Mouse (Mus musculus) heart, embryonic 12.5 days (tissue): ENCODE measurements at regions not wholly inside any gene's neighbourhood (a gene's known extent, or its start where the extent isn't known, plus 50 kb on each side); places are given as distances from the start of the nearest gene placed in this dataset. TPM values are rescaled to one million over a fixed set of nuclear protein-coding genes. Genes with fewer than 3 reads are reported as not detected.

Experiments
- ATAC-seq: fragments of 200-750 bp; cut with Nextera tagmentation; 2 replicates; pipeline ENCODE4 v1.8.0; 2017; ENCODE audit warnings: moderate TSS enrichment, moderate library complexity; ENCODE audit not compliant: insufficient number of reproducible peaks, low FRiP score
- H3K27ac ChIP-seq: fragments of 300-500 bp; sonication (generic); 2 replicates; pipeline ENCODE4 v1.5.1; 2016; ENCODE audit warnings: mild to moderate bottlenecking, moderate library complexity; ENCODE audit not compliant: poor library complexity, severe bottlenecking
- H3K27me3 ChIP-seq: fragments of 300-500 bp; sonication (generic); replicated peaks from 2 replicates; pipeline ENCODE4 v1.6.1; 2016; ENCODE audit warnings: mild to moderate bottlenecking, moderate library complexity
- H3K36me3 ChIP-seq: fragments of 300-500 bp; sonication (generic); 2 replicates; pipeline ENCODE4 v1.6.1; 2016; ENCODE audit warnings: mild to moderate bottlenecking, moderate library complexity
- H3K4me1 ChIP-seq: fragments of 300-500 bp; sonication (generic); replicated peaks from 2 replicates; pipeline ENCODE4 v1.6.1; 2016; ENCODE audit warnings: mild to moderate bottlenecking
- H3K4me2 ChIP-seq: fragments of 300-500 bp; sonication (generic); 2 replicates; pipeline ENCODE4 v1.6.1; 2016; ENCODE audit warnings: mild to moderate bottlenecking, moderate library complexity
- H3K4me3 ChIP-seq: fragments of 300-500 bp; sonication (generic); 2 replicates; pipeline ENCODE4 v1.5.1; 2016; ENCODE audit warnings: mild to moderate bottlenecking
- H3K9ac ChIP-seq: fragments of 300-500 bp; sonication (generic); 2 replicates; pipeline ENCODE4 v1.6.1; 2016; ENCODE audit warnings: mild to moderate bottlenecking, moderate library complexity
- H3K9me3 ChIP-seq: fragments of 300-500 bp; sonication (generic); replicated peaks from 2 replicates; pipeline ENCODE4 v1.6.1; 2016; ENCODE audit warnings: mild to moderate bottlenecking, moderate library complexity
- WGBS: fragments of 180-500 bp; shearing (Covaris S2); methylation state at CpG from one replicate; pipeline ENCODE4 v1.1.7; 2016; 5-methylcytosine and 5-hydroxymethylcytosine counted together
- microRNA-seq: library from miRNA; unstranded; fragments of <30 nt; microRNA quantifications from one replicate; pipeline ENCODE4, GENCODE M21; 2017

DNA sequence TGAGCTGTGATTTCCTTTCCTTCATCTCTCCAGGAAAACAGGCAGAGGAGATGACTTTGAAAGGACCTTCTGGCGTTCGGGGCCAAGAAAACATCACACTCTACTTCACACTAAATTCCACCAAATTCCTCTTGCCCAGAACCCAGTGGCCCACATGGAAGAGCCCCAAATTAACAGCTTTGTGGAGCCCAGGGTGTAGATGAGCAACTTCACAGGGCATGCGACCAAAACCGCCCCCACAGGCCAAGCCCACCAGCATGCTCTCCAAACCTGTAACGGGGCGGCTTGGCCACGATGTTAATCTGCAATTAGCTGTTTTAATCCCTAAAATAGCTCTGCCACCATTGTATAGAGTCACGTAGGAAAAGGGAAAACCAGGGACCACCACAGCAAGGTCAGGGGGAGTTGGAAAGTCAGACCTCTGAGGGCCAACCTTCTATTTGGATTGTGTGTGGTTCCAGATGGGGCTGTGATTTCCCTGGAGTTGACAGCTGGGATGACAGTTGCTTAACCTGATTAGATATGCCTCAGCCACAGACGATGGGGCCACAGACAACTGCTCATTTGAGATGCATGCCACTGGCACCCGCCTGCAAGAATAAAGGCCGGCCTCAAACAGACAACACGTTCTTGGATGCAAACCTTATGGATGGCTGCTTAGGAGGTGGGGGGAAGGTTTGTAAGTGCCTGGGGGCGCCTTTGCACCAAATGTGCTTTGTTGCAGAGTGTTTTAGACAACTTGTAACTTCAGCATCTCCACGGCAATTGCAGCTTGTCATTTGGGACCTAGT, 224.7 kb downstream of the Cdc5l start:
- no peaks in the 10 kb centered on the region for H3K36me3 ChIP-seq
- H3K4me3 ChIP-seq = no peak overlapping the region
- H3K4me1 ChIP-seq = peaks cover 19% of the 10 kb centered on the region
- no peaks in the 10 kb centered on the region for H3K27me3 ChIP-seq
- ATAC-seq = no peak
- WGBS = 39% methylated on average over 14 of the region's 14 CpGs
- H3K4me2 ChIP-seq = no peak overlapping the region
- H3K27ac ChIP-seq = no peak overlapping the region
- peaks cover 5% of the 10 kb centered on the region for H3K9me3 ChIP-seq
- H3K9ac ChIP-seq = no peak overlapping the region

DNA sequence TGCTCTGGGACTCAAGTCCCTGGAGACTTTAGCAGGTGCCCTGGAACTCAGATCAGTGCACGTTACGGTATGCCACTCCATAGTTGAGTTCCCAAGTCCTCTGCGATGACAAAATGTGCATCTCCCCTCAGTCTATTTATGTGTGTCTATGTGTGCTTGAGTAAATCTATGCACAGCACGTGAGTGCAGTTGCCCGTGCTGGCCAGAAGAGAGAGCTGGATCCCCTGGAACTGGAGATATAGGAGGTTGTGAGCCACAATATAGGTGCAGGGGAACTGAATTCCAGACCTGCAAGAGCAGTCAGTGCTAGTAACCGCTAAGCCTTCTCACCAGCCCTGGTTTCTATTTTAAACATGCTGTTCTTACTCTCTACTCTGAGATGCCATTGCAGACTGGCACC, 237.8 kb downstream of the Cdc5l start:
- no peak overlapping the region for H3K9ac ChIP-seq
- no peaks in the 10 kb centered on the region for H3K27me3 ChIP-seq
- 88% methylated on average over 6 of the region's 6 CpGs for WGBS
- no peak overlapping the region for H3K4me2 ChIP-seq
- peaks cover 9% of the 10 kb centered on the region; the same call in 1 of the 2 replicates for H3K9me3 ChIP-seq
- H3K27ac ChIP-seq = no peak overlapping the region
- H3K36me3 ChIP-seq = no peaks in the 10 kb centered on the region
- peaks cover 4% of the 10 kb centered on the region for H3K4me1 ChIP-seq
- H3K4me3 ChIP-seq = no peak overlapping the region
- no peak for ATAC-seq

DNA sequence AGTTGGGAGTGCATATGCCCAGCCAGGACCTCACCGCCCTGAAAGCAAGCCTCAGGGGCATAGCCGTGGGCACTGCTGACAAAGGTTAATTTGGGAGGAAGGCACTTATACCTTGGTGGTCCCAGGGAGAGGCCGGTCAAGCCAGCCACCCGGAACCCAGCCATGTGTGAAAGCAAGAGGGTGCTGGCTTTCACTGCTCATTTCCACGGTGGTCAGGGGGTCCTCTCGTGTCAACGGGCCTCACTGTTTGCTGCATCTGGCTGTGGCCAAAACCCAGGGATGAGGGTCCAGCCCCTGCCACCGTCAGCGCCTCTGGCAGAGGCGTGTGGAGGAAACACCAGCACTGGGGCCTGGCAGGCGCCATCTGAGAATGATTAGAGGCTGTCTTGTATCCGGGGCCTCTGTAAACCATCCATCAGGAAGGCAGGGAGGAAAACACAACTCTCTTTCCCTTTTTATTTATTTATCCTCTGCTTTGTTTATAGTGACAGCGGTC, 238.7 kb downstream of the Cdc5l start:
- Histone ChIP-seq H3K4me2 (no peak overlapping the region), H3K27ac (no peak overlapping the region), H3K4me3 (no peak overlapping the region), H3K36me3 (no peaks in the 10 kb centered on the region), H3K27me3 (no peaks in the 10 kb centered on the region), H3K9ac (no peak overlapping the region), H3K9me3 (peaks cover 9% of the 10 kb centered on the region; the same call in 1 of the 2 replicates), H3K4me1 (peaks cover 4% of the 10 kb centered on the region)
- ATAC-seq = no peak
- WGBS = 41% methylated on average over 13 of the region's 13 CpGs

DNA sequence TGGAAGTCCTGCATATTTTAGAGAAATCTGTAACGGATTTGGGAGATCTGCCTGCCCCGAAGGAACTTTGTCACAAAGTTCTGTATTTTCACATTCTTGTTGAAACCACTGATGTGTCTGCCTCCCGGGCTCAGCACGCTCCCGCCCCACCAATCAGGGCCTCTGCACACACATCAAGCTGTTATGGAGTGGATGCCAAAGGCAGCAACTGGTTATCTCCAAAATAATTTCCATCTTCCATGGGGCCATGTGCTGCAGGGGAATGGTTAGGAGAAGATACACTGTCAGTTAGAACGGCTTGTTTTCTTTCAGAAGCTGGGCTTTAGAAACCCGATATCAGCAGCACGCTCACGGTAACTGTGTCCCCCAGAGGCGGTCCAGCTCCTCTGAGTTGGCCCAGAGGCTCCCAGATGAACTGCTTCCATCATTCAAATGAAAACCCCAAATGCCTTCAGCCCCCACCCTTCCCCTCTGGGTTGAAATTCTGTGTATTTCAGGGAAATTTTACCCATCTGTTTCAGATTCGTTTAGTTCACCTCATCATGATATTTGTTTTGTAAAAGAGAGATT, 240.0 kb downstream of the Cdc5l start:
- H3K36me3 ChIP-seq = no peaks in the 10 kb centered on the region
- H3K27me3 ChIP-seq = no peaks in the 10 kb centered on the region
- H3K4me2 ChIP-seq = no peak overlapping the region
- H3K4me1 ChIP-seq = peaks cover 4% of the 10 kb centered on the region
- H3K9ac ChIP-seq = no peak overlapping the region
- WGBS = 45% methylated on average over 11 of the region's 11 CpGs
- no peak overlapping the region for H3K27ac ChIP-seq
- ATAC-seq = no peak
- peaks cover 9% of the 10 kb centered on the region; the same call in 1 of the 2 replicates for H3K9me3 ChIP-seq
- no peak overlapping the region for H3K4me3 ChIP-seq

DNA sequence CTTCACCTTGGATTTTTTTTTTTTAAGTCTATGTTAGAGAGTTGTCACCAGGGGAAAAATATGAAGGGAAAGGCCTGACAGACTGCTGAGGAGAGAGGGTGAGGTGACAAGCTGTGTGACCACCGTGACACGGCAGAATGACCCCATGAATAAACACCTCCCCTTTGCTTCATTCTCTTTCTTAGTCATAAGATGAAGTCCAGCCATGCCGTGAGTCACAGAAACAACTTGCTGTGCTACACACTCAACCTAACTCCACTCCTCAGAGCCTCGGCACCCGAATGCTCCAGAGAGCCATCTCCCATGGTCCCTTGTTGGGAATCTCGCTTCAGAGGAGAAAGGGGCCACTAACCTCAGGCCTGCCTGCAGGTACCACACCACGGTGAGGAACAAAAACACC, 246.1 kb downstream of the Cdc5l start:
- no peaks in the 10 kb centered on the region for H3K27me3 ChIP-seq
- no peaks in the 10 kb centered on the region for H3K4me1 ChIP-seq
- no peak overlapping the region for H3K27ac ChIP-seq
- H3K9me3 ChIP-seq = peaks cover 11% of the 10 kb centered on the region
- 78% methylated on average over 7 of the region's 7 CpGs for WGBS
- no peak for ATAC-seq
- H3K4me2 ChIP-seq = no peak overlapping the region
- no peak overlapping the region for H3K9ac ChIP-seq
- H3K36me3 ChIP-seq = no peaks in the 10 kb centered on the region
- no peak overlapping the region for H3K4me3 ChIP-seq

DNA sequence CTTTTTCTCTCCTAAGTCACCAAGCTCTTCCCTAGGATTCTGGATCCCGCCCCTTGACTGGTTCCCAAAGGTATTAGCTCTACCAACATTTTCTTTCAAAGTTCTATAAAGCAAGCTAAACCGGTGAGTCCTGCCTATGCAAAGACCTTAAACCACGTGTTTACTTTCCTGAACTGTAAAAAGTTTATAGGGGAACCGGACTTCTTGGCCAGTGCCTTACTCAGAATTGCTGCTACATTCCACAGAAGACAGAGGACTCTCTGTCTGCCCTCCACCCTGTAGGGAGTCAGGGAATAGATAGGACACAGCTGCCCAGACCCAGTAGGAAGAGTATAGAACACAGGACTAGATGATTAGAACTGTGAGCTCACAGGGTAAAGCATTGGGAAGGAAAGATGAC, 257.2 kb downstream of the Cdc5l start:
- 67% methylated on average over 4 of the region's 4 CpGs for WGBS
- Histone ChIP-seq H3K4me1 (peaks cover 5% of the 10 kb centered on the region), H3K9me3 (peaks cover 22% of the 10 kb centered on the region), H3K36me3 (no peaks in the 10 kb centered on the region), H3K27ac (no peak overlapping the region), H3K4me3 (no peak overlapping the region), H3K27me3 (0 out of 2 replicates have a peak, but pooled peaks cover 4% of the 10 kb centered on the region), H3K9ac (no peak overlapping the region), H3K4me2 (no peak overlapping the region)
- no peak for ATAC-seq

DNA sequence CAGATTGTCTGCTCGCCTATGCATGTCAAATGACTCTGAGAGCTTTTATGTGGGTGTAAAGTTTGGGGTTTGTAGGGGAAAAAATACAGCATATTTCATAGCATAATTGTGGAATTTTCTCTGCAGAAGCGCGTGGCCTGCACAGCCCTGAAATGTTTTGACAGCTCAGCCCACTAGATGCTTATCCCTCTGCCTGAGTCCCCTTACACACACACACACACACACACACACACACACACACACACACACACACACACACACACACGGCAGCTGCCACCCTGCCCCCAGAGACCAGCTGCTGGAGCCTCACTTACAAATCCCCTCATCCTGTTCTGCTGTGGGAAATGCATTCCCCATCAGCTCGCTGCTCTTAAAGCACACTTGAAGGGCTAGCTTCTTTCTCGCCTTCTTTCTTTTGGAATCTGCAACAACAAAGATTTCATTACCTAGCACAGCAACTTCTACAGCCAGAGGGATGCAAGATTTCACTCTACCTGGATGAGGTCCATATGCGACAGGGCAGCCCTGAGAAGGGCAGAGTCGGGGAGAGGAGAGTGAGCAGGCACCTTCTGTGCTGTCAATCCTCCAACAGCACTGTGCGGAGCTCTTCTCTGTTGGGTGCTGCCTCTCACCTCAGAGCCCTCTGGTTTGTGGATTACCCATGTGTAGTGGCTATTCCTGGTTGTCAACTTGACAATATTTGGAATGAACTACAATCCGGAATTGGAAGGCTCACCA, 264.1 kb downstream of the Cdc5l start:
- H3K27me3 ChIP-seq = no peaks in the 10 kb centered on the region
- peaks cover 18% of the 10 kb centered on the region for H3K4me1 ChIP-seq
- no peaks in the 10 kb centered on the region for H3K9me3 ChIP-seq
- H3K4me3 ChIP-seq = no peak overlapping the region
- no peaks in the 10 kb centered on the region for H3K36me3 ChIP-seq
- no peak overlapping the region for H3K27ac ChIP-seq
- ATAC-seq = no peak
- WGBS = 42% methylated on average over 10 of the region's 10 CpGs
- H3K9ac ChIP-seq = no peak overlapping the region
- H3K4me2 ChIP-seq = no peak overlapping the region

Small RNA genes in the stretch of these regions (microRNA-seq; reads per million reads assigned to microRNA genes)
- not detected for gene Gm24979
